ENCODE assay signal across 9 mouse cellular contexts in the genomic region with DNA sequence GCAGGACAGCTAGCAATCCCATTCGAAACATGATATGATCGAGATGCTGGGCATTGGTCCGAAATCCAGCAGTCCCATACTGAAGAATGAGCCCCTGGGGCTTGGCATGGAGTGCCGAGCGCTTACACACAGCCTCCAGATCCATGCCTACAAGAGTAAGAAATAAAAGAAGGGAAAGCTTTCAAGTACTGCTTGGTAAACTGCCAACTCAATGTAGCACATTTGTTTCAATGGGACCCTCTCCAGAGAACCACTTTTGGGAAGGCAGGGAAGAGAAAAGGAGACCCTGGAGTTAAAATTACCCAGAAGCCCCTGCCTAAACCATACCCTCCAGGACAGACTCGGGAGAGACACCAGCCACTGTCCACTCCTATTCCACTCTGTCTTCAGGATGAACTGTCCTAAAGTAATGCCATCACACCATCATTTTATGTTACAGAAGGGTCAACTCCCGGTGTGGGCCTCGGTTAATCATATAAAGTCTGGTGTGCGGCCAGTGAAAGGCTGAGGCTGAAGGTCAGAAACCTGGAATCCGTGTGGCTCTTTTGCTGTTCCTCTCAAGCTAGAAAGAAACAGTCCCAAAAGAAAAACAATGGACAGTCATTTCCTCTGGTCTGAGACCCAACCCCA. TPM values are rescaled to one million over a fixed set of nuclear protein-coding genes. Genes with fewer than 3 reads are reported as not detected.
DNase-seq lines count a peak whose midpoint lies in the region; ATAC-seq and TF ChIP-seq lines count a peak whose summit lies in the region.
"Had no signal": no experiment of that assay in that cellular context is flagged by ENCODE, and none has a peak within 500 bp of the region (broad histone marks: within the 10 kb centered on the region; RNA-seq: fewer than 3 reads in every experiment).

No protein-coding gene starts in this region.

- TF ChIP-seq CTCF in lung, embryonic 14.5 days (IDR thresholded peaks at IDR 0.05; ENCODE audit: low read depth) = no peak

- peak overlapping the region; percentile 97 for H3K4me2 ChIP-seq in lung, embryonic 14.5 days
- peak overlapping the region; percentile 37; the same call in 1 of the 2 replicates for H3K4me2 ChIP-seq in hindbrain, embryonic 11.5 days (replicated peaks; ENCODE audit: low read depth, low read length)
- peak overlapping the region; percentile 99 for H3K4me2 ChIP-seq in limb, embryonic 12.5 days
- H3K4me2 ChIP-seq in stomach, embryonic 14.5 days (replicated peaks; ENCODE audit: low read depth, low read length) = peak overlapping the region; percentile 91

- H3K9me3 ChIP-seq in lung, embryonic 14.5 days (ENCODE audit: low read depth, low read length) = no peaks in the 10 kb centered on the region
- H3K9me3 ChIP-seq in hindbrain, embryonic 11.5 days (ENCODE audit: control insufficient read depth, low read length) = no peaks in the 10 kb centered on the region
- no peaks in the 10 kb centered on the region for H3K9me3 ChIP-seq in limb, embryonic 12.5 days
- H3K9me3 ChIP-seq in stomach, embryonic 14.5 days (ENCODE audit: control insufficient read depth, low read depth, low read length) = no peaks in the 10 kb centered on the region

- no peak overlapping the region for H3K27ac ChIP-seq in lung, embryonic 14.5 days (ENCODE audit: low read depth)
- no peak overlapping the region for H3K27ac ChIP-seq in hindbrain, embryonic 11.5 days (ENCODE audit: low read depth, low read length)
- H3K27ac ChIP-seq in limb, embryonic 12.5 days = no peak overlapping the region
- no peak overlapping the region for H3K27ac ChIP-seq in stomach, embryonic 14.5 days (ENCODE audit: low read length)

- WGBS in lung, embryonic 14.5 days = 78% methylated on average over 10 of the region's 10 CpGs
- WGBS in hindbrain, embryonic 11.5 days = 83% methylated on average over 10 of the region's 10 CpGs
- 83% methylated on average over 10 of the region's 10 CpGs for whole genome bisulfite sequencing in limb, embryonic 12.5 days
- 78% methylated on average over 10 of the region's 10 CpGs for WGBS in stomach, embryonic 14.5 days

- H3K4me1 ChIP-seq in lung, embryonic 14.5 days (ENCODE audit: insufficient read depth) = 0 out of 2 replicates have a peak, but pooled peaks cover 3% of the 10 kb centered on the region
- H3K4me1 ChIP-seq in hindbrain, embryonic 11.5 days (replicated peaks; ENCODE audit: control insufficient read depth, insufficient read depth, low read length) = no peaks in the 10 kb centered on the region
- peaks cover 15% of the 10 kb centered on the region for H3K4me1 ChIP-seq in limb, embryonic 12.5 days (replicated peaks)
- H3K4me1 ChIP-seq in stomach, embryonic 14.5 days (ENCODE audit: control insufficient read depth, insufficient read depth, low read length) = peaks cover 7% of the 10 kb centered on the region; the same call in 1 of the 2 replicates

- H3K4me3 ChIP-seq in lung, embryonic 14.5 days (ENCODE audit: low read depth, low read length) = peak overlapping the region; percentile 71
- no peak overlapping the region for H3K4me3 ChIP-seq in hindbrain, embryonic 11.5 days (ENCODE audit: low read depth, low read length)
- H3K4me3 ChIP-seq in limb, embryonic 12.5 days (replicated peaks) = peak overlapping the region; percentile 72
- peak overlapping the region; percentile 68; the same call in 1 of the 2 replicates for H3K4me3 ChIP-seq in stomach, embryonic 14.5 days (ENCODE audit: low read depth, low read length)

- ATAC-seq in lung, embryonic 14.5 days (ENCODE audit: insufficient read depth) = no peak
- ATAC-seq in hindbrain, embryonic 11.5 days (ENCODE audit: low FRiP score) = no peak
- ATAC-seq in limb, embryonic 12.5 days (ENCODE audit: insufficient number of reproducible peaks, insufficient read depth, low FRiP score, low TSS enrichment, low read depth) = no peak
- no peak for ATAC-seq in stomach, embryonic 14.5 days (ENCODE audit: insufficient number of reproducible peaks, insufficient read depth, low FRiP score, low read depth)

- no peaks in the 10 kb centered on the region for H3K27me3 ChIP-seq in lung, embryonic 14.5 days (ENCODE audit: insufficient read depth, low read length)
- no peaks in the 10 kb centered on the region for H3K27me3 ChIP-seq in hindbrain, embryonic 11.5 days (ENCODE audit: control insufficient read depth, insufficient read depth, low read length)
- H3K27me3 ChIP-seq in limb, embryonic 12.5 days = 0 out of 2 replicates have a peak, but pooled peaks cover 2% of the 10 kb centered on the region
- no peaks in the 10 kb centered on the region for H3K27me3 ChIP-seq in stomach, embryonic 14.5 days (ENCODE audit: control insufficient read depth, insufficient read depth, low read length)
- H3K27me3 ChIP-seq: Patski had no signal

- DNase-seq in lung, embryonic 14.5 days = no peak
- no peak for DNase-seq in lung, postnatal 14 days
- no peak for DNase-seq in hindbrain, embryonic 11.5 days (ENCODE audit: low spot score)
- DNase-seq in left cerebral cortex, postnatal 4 days = no peak
- DNase-seq in left cerebral cortex, postnatal 25 days (ENCODE audit: low spot score in 2 of 2) = no peak
- no peak for DNase-seq in MN1 (ENCODE audit: low spot score)

- peaks cover 30% of the 10 kb centered on the region for H3K36me3 ChIP-seq in lung, embryonic 14.5 days (ENCODE audit: insufficient read depth)
- no peaks in the 10 kb centered on the region for H3K36me3 ChIP-seq in hindbrain, embryonic 11.5 days (ENCODE audit: control insufficient read depth, insufficient read depth, low read length)
- H3K36me3 ChIP-seq in limb, embryonic 12.5 days = peaks cover 39% of the 10 kb centered on the region
- H3K36me3 ChIP-seq in stomach, embryonic 14.5 days (ENCODE audit: control insufficient read depth, insufficient read depth, low read length) = peaks cover 22% of the 10 kb centered on the region; the same call in 1 of the 2 replicates

- intact Hi-C loops in left cerebral cortex, postnatal 4 days (cut with DNase I) = no loop called here
- intact Hi-C loops in left cerebral cortex, postnatal 25 days (cut with DNase I) = loop anchor here (5.0 kb wide), 1 partner anchor 103 kb away; a partner anchor contains a TSS

- H3K9ac ChIP-seq in lung, embryonic 14.5 days = no peak overlapping the region
- no peak overlapping the region for H3K9ac ChIP-seq in hindbrain, embryonic 11.5 days (ENCODE audit: low read depth, low read length)
- no peak overlapping the region for H3K9ac ChIP-seq in limb, embryonic 12.5 days (replicated peaks)
- no peak overlapping the region for H3K9ac ChIP-seq in stomach, embryonic 14.5 days (replicated peaks; ENCODE audit: low read depth, low read length)

RNA-seq across cellular contexts. Expression of a gene that starts 1.3 kb away (rescaled TPM):
- 35.1 and 37.7 TPM in 2 replicates for polyA plus RNA-seq in lung, embryonic 14.5 days (2014; fragmentation: Nextera tagmentation; extraction: Ambion mirVana)
- polyA plus RNA-seq in hindbrain, embryonic 11.5 days (2014; fragmentation: Nextera tagmentation; extraction: Ambion mirVana) = 43.6 and 49.8 TPM in 2 replicates
- polyA plus RNA-seq in limb, embryonic 12.5 days (2016; fragmentation: Nextera tagmentation; extraction: Ambion mirVana) = 34.7 and 35.2 TPM in 2 replicates
- 29.2 and 36.4 TPM in 2 replicates for polyA plus RNA-seq in stomach, embryonic 14.5 days (2014; fragmentation: Nextera tagmentation; extraction: Ambion mirVana)
- total RNA-seq in left cerebral cortex, postnatal 4 days (2021) = 10 to 100 TPM; 30.5 to 31.6 TPM
- total RNA-seq in left cerebral cortex, postnatal 25 days (2021) = 10 to 100 TPM; 16.6 to 19.5 TPM

RNA-seq across cellular contexts. Expression of a gene that starts 1.4 kb away (rescaled TPM):
- 4.1 and 5.3 TPM in 2 replicates for polyA plus RNA-seq in lung, embryonic 14.5 days (2014; fragmentation: Nextera tagmentation; extraction: Ambion mirVana)
- 4.4 and 5.0 TPM in 2 replicates for polyA plus RNA-seq in hindbrain, embryonic 11.5 days (2014; fragmentation: Nextera tagmentation; extraction: Ambion mirVana)
- 1.9 and 2.2 TPM in 2 replicates for polyA plus RNA-seq in limb, embryonic 12.5 days (2016; fragmentation: Nextera tagmentation; extraction: Ambion mirVana)
- polyA plus RNA-seq in stomach, embryonic 14.5 days (2014; fragmentation: Nextera tagmentation; extraction: Ambion mirVana) = 2.6 and 4.1 TPM in 2 replicates
- 10 to 100 TPM; 13.9 to 16.8 TPM for total RNA-seq in left cerebral cortex, postnatal 4 days (2021)
- total RNA-seq in left cerebral cortex, postnatal 25 days (2021) = 10 to 100 TPM; 25.9 to 27.3 TPM

Comparison
In these comparisons a context has a peak if more than half of its experiments do, and no peak if none do; other contexts are left out.
1. H3K4me2 ChIP-seq: peak in every context shown above with its lines; median percentile 99 in limb, embryonic 12.5 days; 97 in lung, embryonic 14.5 days; 91 in stomach, embryonic 14.5 days; 37 in hindbrain, embryonic 11.5 days.